Mouse (Mus musculus): Measurements from ENCODE around the gene Gm10226. TPM values are rescaled to one million over a fixed set of nuclear protein-coding genes. Genes with fewer than 3 reads are reported as not detected.
"Not testable (repeated sequence)": the region's sequence is repeated elsewhere in the genome, so short reads cannot be mapped to it uniquely, and the experiment has no call there.

Gm10226 gene
- 14.9 and 15.4 TPM in 2 replicates for polyA plus RNA-seq (2016; fragmentation: Nextera tagmentation; extraction: Ambion mirVana)

DNA sequence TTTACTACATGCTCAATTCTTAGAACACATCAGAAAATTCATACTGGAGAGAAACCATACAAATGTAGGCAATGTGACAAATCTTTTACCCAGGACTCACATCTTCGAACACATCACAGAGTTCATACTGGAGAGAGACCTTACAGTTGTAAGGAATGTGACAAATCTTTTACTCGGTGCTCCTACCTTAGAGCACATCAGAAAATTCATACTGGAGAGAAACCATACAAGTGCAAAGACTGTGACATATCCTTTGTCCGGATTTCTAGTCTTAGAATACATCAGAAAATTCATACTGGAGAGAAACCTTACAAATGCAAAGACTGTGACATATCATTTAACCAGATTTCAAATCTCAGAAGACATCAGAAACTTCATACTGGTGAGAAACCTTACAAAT, at the start of gene Gm10226:
Gm10226 (plus strand) TSS at position 301 of the 400 bp plus-strand sequence.
- H3K9me3 ChIP-seq: no peaks in the 10 kb centered on the region
- H3K27ac ChIP-seq (replicated peaks): no peak within 1 kb of the TSS
- no peak within 1 kb of the TSS for H3K4me2 ChIP-seq (replicated peaks)
- H3K4me1 ChIP-seq: no peaks in the 10 kb centered on the region
- H3K9ac ChIP-seq (replicated peaks): no peak within 1 kb of the TSS
- 93% methylated on average over 3 of the region's 3 CpGs for WGBS
- H3K4me3 ChIP-seq: no peak within 1 kb of the TSS
- H3K27me3 ChIP-seq: no peaks in the 10 kb centered on the region
- H3K36me3 ChIP-seq: peaks cover 40% of the 10 kb centered on the region
- no peak for ATAC-seq (ENCODE audit: low FRiP score, low read depth)

DNA sequence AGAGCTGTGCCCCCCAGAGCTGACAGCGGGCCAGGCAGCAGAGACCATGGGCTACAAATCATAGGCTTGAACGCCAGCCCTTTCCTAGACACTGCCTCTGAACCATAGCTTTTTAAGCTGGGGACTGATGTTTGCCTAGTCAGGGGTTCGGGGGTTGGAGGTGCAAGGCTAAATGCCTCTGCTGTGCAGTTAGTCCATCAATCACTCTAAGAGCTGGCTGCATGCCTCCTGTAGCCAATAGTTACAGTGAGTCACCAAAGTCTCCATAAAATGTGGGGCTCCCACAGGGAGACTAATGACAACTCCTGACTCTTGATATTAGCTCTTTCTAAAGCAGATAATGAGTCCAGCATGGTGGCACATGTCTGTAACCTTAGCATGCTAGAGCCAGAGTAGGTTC, 42.9 kb upstream of the Gm10226 start:
- 79% methylated on average over 3 of the region's 3 CpGs for WGBS
- H3K4me2 ChIP-seq (replicated peaks): no peak overlapping the region

GRCm38 (mm10) chr17:21649936-21650335, 41.7 kb upstream of the Gm10226 start:
- no peaks in the 10 kb centered on the region for H3K27me3 ChIP-seq
- no peaks in the 10 kb centered on the region for H3K4me1 ChIP-seq
- H3K27ac ChIP-seq (replicated peaks): peak overlapping the region; percentile 60
- ATAC-seq (ENCODE audit: low FRiP score, low read depth): peak; percentile 38
- H3K36me3 ChIP-seq: no peaks in the 10 kb centered on the region
- no peak overlapping the region for H3K9ac ChIP-seq (replicated peaks)
- WGBS: 29% methylated on average over 2 of the region's 2 CpGs
- peak overlapping the region; percentile 50 for H3K4me3 ChIP-seq
- peak overlapping the region; percentile 49 for H3K4me2 ChIP-seq (replicated peaks)
- H3K9me3 ChIP-seq: no peaks in the 10 kb centered on the region

More for the DNA sequence above, 42.9 kb upstream of the Gm10226 start:
- no peak overlapping the region for H3K9ac ChIP-seq (replicated peaks)
- no peaks in the 10 kb centered on the region for H3K27me3 ChIP-seq
- no peaks in the 10 kb centered on the region for H3K36me3 ChIP-seq
- no peaks in the 10 kb centered on the region for H3K9me3 ChIP-seq
- H3K4me3 ChIP-seq: no peak overlapping the region
- H3K27ac ChIP-seq (replicated peaks): no peak overlapping the region
- no peaks in the 10 kb centered on the region for H3K4me1 ChIP-seq
- ATAC-seq (ENCODE audit: low FRiP score, low read depth): no peak

GRCm38 (mm10) chr17:21650364-21650907, 41.2 kb upstream of the Gm10226 start, which contains the start of gene Zfp983:
Zfp983 (plus strand) TSS chr17:21650624.
- H3K9ac ChIP-seq (replicated peaks); H3K27me3 ChIP-seq; H3K36me3 ChIP-seq; H3K4me1 ChIP-seq; H3K9me3 ChIP-seq: not testable (repeated sequence)
- ATAC-seq (ENCODE audit: low FRiP score, low read depth): peak; percentile 99
- Histone ChIP-seq H3K27ac (replicated peaks) (peak within 1 kb of the TSS; percentile 60), H3K4me2 (replicated peaks) (peak within 1 kb of the TSS; percentile 49), H3K4me3 (peak within 1 kb of the TSS; percentile 50)
- WGBS: under 1% methylated on average over 17 of the region's 17 CpGs

GRCm38 (mm10) chr17:21678826-21679225, 12.8 kb upstream of the Gm10226 start:
- not testable (repeated sequence) for H3K36me3 ChIP-seq; H3K9ac ChIP-seq (replicated peaks); H3K27me3 ChIP-seq; H3K9me3 ChIP-seq; H3K4me2 ChIP-seq (replicated peaks); H3K27ac ChIP-seq (replicated peaks); ATAC-seq (ENCODE audit: low FRiP score, low read depth); H3K4me1 ChIP-seq; H3K4me3 ChIP-seq
- WGBS: 32% methylated on average over 1 of the region's 1 CpGs

DNA sequence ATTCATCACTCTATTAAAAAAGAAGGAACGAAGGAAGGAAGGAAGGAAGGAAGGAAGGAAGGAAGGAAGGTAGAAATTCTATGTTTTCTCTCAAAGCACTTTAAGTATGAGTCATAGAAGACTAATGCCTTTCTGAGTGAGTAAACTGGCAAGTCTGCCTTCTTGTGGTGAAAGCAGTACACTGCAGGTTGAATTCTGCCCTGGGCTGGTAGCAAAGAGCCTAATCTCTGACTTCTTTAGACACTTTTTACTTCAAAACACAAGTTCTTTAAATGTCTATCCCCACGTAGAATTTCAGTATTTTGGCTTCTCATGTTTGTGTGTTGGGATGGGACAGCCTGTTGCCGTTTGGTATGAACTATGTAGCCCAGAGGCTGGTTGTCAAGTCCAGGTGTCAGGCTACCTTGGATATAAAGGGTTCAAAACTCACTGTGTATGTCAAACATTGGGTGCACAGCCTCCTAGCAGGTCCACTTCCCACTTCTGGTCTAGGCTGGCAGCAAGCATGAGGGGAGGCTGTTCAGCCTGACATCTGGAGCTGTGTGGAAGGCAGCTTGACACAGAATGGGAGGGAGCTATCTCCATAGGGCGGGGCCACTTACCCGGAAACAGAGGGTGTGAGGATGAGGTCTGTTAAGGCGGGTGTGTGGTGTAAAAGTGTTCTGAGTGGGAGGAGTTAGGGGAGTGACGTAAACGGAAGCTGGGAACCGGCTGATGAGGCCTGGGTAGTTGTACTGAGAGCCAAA, 12.2 kb upstream of the Gm10226 start:
- Histone ChIP-seq H3K4me3 (peak overlapping the region; percentile 52), H3K9ac (replicated peaks) (peak overlapping the region; percentile 43), H3K36me3 (peaks cover 3% of the 10 kb centered on the region; the same call in 1 of the 2 replicates), H3K27ac (replicated peaks) (peak overlapping the region; percentile 65), H3K4me1 (peaks cover 6% of the 10 kb centered on the region; the same call in 1 of the 2 replicates), H3K27me3 (no peaks in the 10 kb centered on the region), H3K4me2 (replicated peaks) (peak overlapping the region; percentile 55), H3K9me3 (no peaks in the 10 kb centered on the region)
- peak; percentile 100 for ATAC-seq (ENCODE audit: low FRiP score, low read depth)
- 5% methylated on average over 9 of the region's 9 CpGs for WGBS

DNA sequence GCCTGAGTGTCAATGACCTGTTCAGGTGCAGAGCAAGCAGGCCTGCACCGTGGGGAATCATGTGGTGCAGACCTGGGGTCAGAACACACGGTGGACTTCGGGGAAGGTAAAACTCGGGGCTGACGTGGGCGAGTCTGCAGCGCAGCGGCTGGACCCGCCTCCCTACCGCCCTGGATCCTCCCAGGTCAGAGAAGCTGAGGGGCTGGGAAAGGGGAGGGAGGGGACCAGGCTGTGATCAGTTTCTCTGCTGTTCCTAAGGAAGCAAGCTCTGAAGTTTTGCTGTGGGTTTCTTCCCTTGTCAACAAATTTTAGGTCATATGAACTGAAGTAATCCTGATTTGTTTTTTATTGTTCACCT, 11.7 kb upstream of the Gm10226 start:
- not testable (repeated sequence) for H3K4me1 ChIP-seq; H3K36me3 ChIP-seq; H3K27ac ChIP-seq (replicated peaks); H3K27me3 ChIP-seq; H3K9me3 ChIP-seq
- Histone ChIP-seq H3K9ac (replicated peaks) (peak overlapping the region; percentile 43), H3K4me2 (replicated peaks) (peak overlapping the region; percentile 55), H3K4me3 (peak overlapping the region; percentile 52)
- ATAC-seq (ENCODE audit: low FRiP score, low read depth): peak; percentile 89
- WGBS: 0% methylated on average over 10 of the region's 10 CpGs

- H3K4me2 ChIP-seq (replicated peaks): no peak overlapping the region
- H3K27me3 ChIP-seq: no peaks in the 10 kb centered on the region
- WGBS: 82% methylated on average over 3 of the region's 3 CpGs
- H3K27ac ChIP-seq (replicated peaks): no peak overlapping the region
- H3K9ac ChIP-seq (replicated peaks): no peak overlapping the region
- no peaks in the 10 kb centered on the region for H3K4me1 ChIP-seq
- ATAC-seq (ENCODE audit: low FRiP score, low read depth): no peak
- H3K4me3 ChIP-seq: no peak overlapping the region
- peaks cover 35% of the 10 kb centered on the region for H3K36me3 ChIP-seq
- H3K9me3 ChIP-seq: no peaks in the 10 kb centered on the region
These were observed 1.7 kb downstream of the Gm10226 start for GRCm38 (mm10) chr17:21693342-21693741.

GRCm38 (mm10) chr17:21696073-21696472, 4.4 kb downstream of the Gm10226 start:
- no peak overlapping the region for H3K9ac ChIP-seq (replicated peaks)
- ATAC-seq (ENCODE audit: low FRiP score, low read depth): no peak
- H3K36me3 ChIP-seq: peaks cover 18% of the 10 kb centered on the region
- no peak overlapping the region for H3K4me3 ChIP-seq
- H3K4me1 ChIP-seq: no peaks in the 10 kb centered on the region
- no peaks in the 10 kb centered on the region for H3K27me3 ChIP-seq
- no peaks in the 10 kb centered on the region for H3K9me3 ChIP-seq
- no peak overlapping the region for H3K4me2 ChIP-seq (replicated peaks)
- no peak overlapping the region for H3K27ac ChIP-seq (replicated peaks)

GRCm38 (mm10) chr17:21702281-21703240, 10.9 kb downstream of the Gm10226 start:
- H3K27ac ChIP-seq (replicated peaks): no peak overlapping the region
- no peak overlapping the region for H3K4me2 ChIP-seq (replicated peaks)
- no peak for ATAC-seq (ENCODE audit: low FRiP score, low read depth)
- no peaks in the 10 kb centered on the region for H3K27me3 ChIP-seq
- H3K9me3 ChIP-seq: no peaks in the 10 kb centered on the region
- no peak overlapping the region for H3K4me3 ChIP-seq
- H3K9ac ChIP-seq (replicated peaks): no peak overlapping the region
- WGBS: 58% methylated on average over 5 of the region's 5 CpGs
- no peaks in the 10 kb centered on the region for H3K4me1 ChIP-seq
- no peaks in the 10 kb centered on the region for H3K36me3 ChIP-seq

DNA sequence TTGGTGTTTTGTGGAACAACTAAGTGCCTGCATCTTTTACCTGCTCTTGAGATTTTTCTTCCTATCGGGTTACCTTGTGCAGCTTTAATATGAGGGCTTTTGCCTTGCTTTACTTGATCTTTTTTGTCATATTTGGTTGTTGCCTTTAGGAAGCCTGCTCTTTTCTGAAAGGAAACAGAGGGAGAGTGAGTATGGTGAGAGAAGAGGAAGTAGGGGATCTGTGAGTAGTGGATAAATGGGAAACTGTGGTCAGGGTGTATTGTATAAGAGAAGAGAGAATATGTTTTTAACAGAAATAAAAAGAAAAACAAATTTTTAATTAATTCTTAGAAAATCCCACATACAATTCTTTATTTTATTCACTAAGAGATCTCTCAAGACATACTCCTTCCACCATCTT, 11.8 kb downstream of the Gm10226 start:
- no peak for ATAC-seq (ENCODE audit: low FRiP score, low read depth)
- Histone ChIP-seq H3K9ac (replicated peaks) (no peak overlapping the region), H3K9me3 (no peaks in the 10 kb centered on the region), H3K4me1 (peaks cover 2% of the 10 kb centered on the region; the same call in 1 of the 2 replicates), H3K27ac (replicated peaks) (no peak overlapping the region), H3K4me2 (replicated peaks) (no peak overlapping the region), H3K27me3 (no peaks in the 10 kb centered on the region), H3K4me3 (no peak overlapping the region), H3K36me3 (no peaks in the 10 kb centered on the region)
- 91% methylated on average over 1 of the region's 1 CpGs for whole genome bisulfite sequencing

Data from midbrain, embryonic 12.5 days (tissue).